Mouse (Mus musculus) regulatory T cell (primary cell): ENCODE data around the gene Gm49361.
"Not testable (repeated sequence)": the region's sequence is repeated elsewhere in the genome, so short reads cannot be mapped to it uniquely, and the experiment has no call there.

ENCODE experiments used
- in situ Hi-C: fragments of 300-600 bp; cut with MboI, MseI; formaldehyde crosslinking; loops from one replicate; pipeline ENCODE4 v1.15.1; 2025; ENCODE audit warnings: high pct_unique_total_duplicates

Gm49361 gene

DNA sequence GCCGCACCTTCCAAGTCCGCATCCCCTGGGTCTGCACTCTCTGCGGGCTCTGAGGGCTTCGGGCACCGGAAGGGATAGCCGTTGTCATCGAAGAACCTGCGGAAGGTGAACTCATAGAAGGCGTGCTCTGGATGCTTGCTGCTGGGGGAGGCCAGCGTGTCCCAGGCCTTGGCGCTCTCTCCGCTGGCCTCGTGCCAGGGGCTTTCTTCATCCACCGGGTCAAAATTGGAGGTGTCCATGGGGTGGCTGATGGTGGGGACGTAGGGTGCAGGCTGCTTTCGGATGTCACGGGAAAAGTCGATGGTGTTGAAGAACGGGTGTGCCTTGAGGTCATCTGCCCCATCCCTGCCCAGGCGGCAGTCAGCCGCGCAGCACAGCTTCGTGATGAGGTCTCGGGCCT, 54.6 kb downstream of the Gm49361 start:
- in situ Hi-C loops, result no loop called here

DNA sequence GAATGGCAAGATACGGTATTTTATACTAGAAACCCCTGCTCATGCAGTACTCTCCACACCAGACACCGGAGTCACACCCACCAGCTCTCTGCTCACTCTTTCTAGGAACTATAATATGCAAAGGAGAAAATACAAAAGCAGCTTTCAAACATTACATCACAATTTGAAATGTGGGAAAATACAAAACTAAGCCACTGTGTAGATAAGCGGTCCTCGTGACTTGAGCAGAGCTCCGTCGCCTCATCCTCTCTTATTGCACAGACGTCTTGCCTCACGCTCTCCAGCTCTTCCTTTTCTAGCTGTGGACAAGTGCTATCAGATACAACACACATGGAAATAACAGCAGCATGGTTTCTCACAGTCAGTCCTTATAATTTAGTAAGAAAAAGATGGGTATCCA, 55.2 kb downstream of the Gm49361 start:
- in situ Hi-C loops, result no loop called here

DNA sequence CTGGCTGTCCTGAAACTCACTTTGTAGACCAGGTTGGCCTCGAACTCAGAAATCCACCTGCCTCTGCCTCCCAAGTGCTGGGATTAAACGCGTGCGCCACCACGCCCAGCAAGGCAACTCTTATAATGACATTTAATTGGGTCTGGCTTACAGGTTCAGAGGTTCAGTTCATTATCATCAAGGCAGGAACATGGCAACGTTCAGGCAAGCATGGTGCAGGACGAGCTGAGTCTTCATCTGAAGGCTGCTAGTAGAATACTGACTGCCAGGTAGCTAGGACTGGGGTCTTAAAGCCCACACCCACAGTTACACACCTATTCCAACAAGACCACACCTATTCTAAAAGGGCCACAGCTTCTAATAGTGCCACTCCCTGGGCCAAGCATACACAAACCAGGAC, 57.8 kb downstream of the Gm49361 start:
- in situ Hi-C loops, result loop anchor here (10.0 kb wide), 1 partner anchor 227 kb away; no protein-coding TSS in a partner anchor

DNA sequence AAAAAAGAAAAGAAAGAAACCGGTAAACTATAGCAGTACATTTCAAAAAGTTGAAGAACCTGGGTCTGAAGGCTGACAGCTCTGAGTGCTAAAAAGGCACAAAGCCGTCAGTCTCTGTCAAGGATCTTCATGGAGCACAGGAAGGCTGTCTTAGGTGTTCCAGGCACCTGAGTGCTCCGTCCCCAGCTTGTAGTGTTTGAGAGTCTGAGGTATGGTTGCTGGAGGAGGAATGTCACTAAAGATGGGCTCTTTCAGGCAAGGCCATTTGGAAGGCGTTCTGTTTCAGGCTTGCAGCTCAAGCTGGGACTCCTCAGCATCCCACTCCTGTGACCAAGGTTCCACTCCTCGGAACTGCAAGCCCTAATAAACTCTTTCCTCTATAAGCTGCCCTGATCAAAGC, 58.5 kb downstream of the Gm49361 start:
- in situ Hi-C loops, result loop anchor here (10.0 kb wide), 1 partner anchor 227 kb away; no protein-coding TSS in a partner anchor

DNA sequence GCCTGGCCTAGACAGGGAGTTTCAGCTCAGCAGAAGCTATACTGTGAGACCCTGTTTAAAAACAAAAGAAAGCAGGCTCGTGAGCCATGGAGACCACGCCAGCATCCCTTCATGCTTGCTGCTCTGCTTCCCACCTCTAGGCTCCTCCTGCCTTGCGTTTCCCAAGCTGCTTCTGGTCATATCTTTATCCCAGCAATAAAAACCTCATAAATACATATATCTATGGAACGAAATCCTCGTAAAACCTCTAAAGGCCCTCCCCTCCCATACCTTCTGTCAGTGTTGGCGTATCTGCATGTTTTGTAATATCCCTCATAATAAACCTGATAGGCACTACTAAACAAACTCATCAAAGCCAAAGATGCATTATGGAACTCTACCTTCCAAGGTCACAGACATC, 59.3 kb downstream of the Gm49361 start:
- in situ Hi-C loops, result loop anchor here (10.0 kb wide), 1 partner anchor 228 kb away; no protein-coding TSS in a partner anchor

DNA sequence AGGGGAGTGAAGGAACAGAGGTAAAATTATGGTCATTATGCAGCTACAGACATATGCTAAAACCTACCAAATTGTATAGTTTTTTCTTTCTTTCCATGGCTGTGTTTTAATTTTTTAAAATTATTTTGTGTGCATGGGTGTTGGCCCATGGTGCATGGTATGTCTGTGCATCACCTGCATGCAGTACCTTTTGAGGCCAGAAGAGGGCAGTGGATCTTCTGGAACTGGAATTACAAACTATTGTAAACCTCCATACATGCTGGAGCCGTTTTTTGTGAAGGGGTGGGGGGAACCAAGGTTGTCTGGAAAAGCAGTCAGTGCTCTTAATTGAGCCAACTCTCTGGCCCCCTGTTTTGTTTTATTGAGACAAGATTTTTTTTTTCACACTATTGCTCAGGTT, 61.3 kb downstream of the Gm49361 start:
- in situ Hi-C loops, result loop anchor here (10.0 kb wide), 1 partner anchor 230 kb away; no protein-coding TSS in a partner anchor

DNA sequence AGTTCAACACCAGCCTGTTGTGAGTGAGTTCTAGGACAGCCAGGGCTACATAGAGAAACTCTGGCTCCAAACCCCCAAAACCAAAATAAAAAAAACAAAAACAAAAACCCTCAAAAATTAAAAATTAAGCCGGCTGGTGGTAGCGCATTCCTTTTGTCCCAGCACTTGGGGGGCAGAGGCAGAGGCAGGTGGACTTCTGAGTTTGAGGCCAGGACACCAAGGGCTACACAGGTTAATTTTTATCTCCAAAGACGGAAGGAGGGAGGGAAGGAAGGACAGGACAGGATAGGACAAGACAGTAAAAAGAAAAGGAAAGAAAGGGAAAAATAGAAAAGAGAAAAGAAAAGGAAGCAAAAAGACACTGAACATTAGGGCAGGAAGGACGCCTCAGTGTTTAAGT, 63.2 kb downstream of the Gm49361 start:
- in situ Hi-C loops, result loop anchor here (10.0 kb wide), 1 partner anchor 232 kb away; no protein-coding TSS in a partner anchor

DNA sequence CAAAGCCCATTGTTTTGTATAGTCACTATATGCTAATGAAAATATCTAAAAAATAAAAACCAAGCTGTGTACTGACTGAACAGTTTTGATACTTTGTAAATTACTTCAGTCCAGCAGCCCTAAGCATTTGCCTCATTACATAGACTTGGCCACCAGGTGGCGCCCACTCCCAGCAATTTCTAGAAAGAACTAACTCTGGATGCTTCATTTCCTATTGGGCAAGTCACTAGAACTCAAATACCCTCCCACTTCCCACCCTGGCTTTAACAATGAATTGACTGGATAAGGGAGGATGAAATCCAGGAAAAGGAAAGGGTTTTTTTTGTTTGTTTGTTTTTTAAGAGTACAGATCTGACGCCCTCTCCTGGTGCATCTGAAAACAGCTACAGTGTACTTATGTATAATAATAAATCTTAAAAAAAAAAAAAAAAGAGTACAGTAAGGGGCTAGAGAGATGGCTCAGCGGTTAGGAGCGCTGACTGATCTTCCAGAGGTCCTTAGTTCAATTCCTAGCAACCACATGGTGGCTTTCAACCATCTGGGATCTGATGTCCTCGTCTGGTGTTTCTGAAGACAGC, 65.9 kb downstream of the Gm49361 start:
- in situ Hi-C loops, result loop anchor here (10.0 kb wide), 2 partner anchors 135 to 235 kb away; no protein-coding TSS in a partner anchor

DNA sequence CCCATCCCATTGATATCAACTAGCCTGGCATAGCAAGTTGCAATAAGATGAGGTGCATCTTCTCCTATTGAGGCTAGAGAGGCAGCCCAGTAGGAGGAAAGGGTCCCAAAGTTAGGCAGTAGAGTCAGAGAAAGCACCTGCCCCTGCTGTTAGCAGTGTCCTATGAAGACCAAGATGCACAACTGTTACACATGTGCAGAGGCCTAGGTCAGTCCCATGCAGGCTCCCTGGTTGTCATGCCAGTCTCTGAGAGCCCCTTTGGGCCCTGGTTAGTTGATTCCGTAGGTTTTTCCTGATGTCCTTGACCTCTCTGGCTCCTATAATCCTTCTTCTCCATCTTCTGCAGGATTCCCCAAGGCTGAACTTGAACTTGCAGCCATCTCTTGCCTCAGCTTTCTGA, 66.4 kb downstream of the Gm49361 start:
- in situ Hi-C loops, result loop anchor here (10.0 kb wide), 1 partner anchor 135 kb away; no protein-coding TSS in a partner anchor

DNA sequence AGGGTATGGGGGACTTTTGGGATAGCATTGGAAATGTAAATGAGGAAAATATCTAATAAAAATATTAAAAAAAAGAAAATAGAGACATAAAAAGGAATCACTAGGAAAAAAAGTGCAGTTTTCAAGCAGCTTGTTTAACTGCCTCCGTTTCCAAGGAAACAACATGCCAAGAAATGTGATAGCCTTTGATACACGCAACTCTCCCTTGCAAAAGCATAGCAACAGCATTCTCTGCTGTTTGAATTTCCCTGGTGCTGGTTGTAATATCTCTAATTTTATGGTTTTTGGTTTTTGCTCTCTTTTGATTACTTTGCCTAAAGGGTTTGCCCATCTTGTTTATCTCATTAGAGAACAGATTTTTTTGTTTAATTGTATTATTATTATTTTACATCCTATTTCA, 70.4 kb downstream of the Gm49361 start:
- in situ Hi-C loops, result loop anchor here (10.0 kb wide), 1 partner anchor 139 kb away; no protein-coding TSS in a partner anchor

DNA sequence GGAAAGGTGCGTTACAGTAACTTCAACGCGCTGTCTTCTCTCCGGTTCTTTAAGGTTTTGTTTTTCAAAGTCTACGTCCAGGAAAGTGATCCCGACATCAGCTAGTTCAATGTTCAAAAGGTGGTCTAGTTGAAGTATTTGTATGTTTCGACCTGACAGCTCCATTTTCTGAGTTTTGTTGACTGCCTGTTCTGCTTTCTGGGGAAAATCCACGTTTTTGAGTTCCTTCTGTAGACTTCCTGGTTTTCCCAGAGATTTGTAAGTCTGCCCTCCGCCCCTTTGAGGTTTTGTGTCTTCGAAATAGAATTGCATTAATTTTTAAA, 80.3 kb downstream of the Gm49361 start:
- in situ Hi-C loops, result no loop called here

DNA sequence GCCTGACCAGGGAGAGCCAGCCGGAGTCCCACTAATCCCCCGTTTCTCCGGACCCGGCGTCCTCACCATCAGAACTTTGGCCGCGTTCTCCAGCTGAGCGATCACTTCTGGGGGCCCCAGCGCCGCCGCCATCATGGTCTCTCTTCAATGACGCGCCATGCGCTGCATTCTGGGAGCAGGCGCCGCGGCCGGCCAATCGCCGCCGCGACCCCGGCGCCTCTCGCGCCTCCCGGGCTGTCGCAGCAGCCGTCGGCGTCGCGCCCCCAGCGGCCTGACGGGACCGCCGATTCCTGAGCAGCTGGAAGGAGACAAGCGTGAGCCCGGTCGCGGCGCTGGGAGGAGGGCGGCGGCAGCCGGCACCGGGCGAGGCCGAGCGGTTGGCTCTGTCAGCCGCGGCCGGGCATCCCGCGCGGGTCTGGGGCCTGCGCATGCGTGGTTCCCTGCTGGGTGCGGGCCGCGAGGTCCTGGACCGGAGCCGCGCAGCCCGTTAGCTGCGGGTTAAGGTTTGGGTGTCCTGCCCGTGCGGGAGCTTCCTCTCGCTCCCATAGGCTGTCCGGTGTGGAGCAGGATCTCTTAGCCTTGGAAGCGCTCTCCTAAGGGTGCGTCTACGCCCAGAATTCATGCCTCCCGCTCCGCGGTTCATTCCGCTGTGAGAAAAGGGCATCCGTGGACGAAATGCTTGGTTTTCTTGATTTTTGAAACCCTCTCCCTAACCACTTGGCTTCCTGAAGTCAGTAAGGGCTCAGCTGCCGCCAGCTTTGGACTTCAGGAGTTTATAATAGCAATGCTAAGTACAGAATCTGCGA, 80.9 kb downstream of the Gm49361 start, which contains the start of gene Xpo4:
TSS of gene Xpo4 (minus strand) at position 609 of the 806 bp plus-strand sequence.
- in situ Hi-C loops, result no loop called here

DNA sequence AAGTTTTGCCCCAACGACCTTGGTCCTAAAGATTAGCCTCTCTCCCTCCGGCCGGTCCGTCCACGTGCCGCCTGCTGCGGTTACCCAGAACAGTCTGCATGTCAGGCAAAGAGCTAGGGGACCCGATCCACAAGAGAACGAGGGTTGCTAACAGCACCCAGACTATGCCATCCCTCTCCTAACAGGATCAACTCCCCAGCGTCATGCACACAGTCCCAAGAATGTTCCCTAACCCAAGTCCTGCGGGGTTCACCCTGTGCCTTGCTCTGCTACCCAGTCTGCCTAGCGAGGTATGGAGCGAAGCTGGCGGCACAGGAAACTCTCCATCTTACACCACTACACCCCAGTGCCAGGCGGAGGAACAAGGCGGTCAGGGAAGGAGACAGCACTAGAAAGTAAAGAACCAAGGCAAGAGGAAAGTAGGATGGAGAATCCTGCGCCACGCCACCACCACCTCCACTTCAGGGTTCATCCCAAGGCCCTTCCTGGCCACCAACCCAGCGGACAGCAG, 81.5 kb downstream of the Gm49361 start:
- in situ Hi-C loops, result no loop called here

DNA sequence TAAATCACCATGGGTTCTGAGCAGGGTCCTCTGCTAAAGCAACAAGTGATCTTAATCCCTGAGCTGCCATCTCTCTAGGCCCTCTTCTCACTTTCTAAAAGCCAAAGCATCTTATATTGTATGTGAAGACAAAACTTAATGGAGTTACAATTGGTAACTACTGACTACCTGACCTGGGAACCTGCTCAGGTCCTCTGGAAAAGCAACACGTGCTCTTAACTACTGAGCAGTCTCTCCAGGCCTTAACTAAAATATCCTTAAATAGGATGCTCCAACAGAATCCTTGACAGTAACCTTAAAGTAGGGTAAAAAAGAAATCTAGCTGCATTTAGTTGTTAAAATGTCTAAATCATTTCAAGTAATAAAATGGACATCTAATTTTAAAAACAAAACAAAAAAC, 82.3 kb downstream of the Gm49361 start:
- in situ Hi-C loops, result no loop called here

DNA sequence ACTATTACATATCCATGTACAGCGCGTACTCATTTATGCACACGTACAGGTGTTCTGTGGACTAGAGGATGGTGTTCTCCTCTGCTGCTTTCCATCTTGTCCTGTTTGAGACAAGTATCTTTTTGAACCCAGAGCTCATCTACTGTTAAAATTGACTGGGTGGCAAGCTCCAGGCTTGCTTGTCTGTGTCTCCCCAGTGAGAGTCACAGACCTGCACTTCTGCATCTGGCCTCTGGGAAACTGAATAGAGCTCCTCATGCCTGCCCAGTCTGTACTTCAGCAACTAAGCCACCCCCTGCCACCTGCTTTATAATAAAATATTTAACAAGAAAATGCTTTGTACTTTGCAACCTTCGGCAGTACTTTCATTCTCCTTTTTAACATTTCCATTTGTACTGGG, 87.6 kb downstream of the Gm49361 start:
- in situ Hi-C loops, result no loop called here

DNA sequence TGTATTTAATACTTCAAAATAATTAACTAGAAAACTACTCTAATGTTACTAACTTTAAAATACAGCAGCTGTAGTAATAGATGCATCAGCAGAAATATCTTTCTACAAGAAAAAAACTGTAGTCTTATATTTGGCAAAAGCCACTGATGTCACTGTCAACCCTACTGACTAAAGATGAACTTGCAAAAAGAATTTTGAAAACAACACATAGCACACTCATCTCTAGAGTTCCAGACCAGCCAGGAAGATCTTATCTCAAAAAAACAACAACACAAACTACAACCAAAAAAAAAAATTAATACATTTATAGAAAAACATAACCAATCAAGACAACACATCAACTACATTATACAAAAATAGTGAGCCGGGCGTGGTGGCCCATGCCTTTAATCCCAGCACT, 88.4 kb downstream of the Gm49361 start:
- in situ Hi-C loops, result no loop called here

DNA sequence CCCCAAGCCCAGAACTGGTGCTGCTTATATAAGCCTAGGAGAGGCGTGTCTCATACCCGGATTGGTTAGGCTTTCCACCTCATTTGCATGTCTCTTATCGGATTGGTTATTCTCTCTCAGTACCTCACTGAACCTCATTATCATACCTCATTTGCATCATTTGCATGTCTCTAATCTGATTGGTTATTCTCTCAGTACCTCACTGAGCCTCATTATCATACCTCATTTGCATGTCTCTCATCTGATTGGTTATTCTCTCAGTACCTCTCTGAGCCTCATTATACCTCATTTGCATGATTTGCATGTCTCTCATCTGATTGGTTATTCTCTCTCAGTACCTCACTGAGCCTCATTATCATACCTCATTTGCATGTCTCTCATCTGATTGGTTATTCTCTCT, 89.4 kb downstream of the Gm49361 start:
- in situ Hi-C loops, result not testable (repeated sequence)

DNA sequence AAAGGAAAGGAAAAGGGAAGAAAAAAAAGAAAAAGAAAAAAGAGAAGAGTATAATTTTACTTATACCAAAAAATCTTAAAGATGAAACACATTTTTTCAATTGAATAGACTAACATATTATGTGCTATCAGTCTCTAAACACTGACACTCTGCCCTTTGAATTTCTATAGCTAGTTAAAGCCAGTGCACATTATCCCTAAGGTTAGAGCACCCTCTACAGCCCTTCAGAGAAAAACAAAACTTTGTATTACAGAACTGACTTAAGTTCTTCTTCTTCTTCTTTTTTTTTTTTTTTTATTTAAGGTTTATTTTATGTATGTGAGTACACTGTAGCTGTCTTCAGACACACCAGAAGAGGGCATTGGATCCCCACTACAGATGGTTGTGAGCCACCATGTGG, 96.4 kb downstream of the Gm49361 start:
- in situ Hi-C loops, result no loop called here

DNA sequence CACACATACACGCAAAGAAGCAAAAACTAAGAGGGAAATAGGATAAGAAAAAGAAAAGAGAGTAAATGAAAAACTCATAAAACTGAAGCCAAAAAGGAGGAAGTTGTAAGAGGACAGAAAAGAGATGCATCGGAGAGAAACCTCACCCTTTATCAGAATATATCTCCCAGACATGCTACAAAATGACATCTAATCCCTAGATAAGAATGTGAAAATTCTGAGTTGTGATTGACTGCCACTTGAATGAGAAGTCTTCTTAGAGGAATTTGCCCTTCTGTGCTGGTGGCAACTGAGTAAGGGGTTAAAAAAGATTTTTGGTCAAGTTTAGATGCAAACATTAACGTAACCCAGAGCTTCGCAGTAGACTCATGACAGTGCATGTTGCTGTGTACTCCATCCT, 99.7 kb downstream of the Gm49361 start:
- in situ Hi-C loops, result no loop called here

DNA sequence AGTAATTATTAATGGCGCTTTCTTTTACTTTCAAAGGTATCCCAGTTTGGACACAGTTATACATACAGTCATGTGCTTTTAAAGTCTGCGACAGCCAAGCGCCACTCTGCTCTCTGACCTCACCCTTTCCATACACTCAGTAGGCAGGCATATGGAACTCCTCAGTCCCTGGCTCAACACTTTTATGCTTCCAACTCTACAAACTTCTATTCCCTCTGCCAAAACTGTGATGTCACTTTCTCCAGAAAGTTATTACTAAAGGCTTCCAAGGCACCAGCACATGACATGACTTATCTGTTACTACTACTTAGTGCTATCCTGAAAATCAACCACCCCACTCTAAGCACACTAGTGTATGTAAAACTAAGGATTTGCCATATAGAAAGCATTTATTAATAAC, 106.8 kb downstream of the Gm49361 start:
- in situ Hi-C loops, result no loop called here

DNA sequence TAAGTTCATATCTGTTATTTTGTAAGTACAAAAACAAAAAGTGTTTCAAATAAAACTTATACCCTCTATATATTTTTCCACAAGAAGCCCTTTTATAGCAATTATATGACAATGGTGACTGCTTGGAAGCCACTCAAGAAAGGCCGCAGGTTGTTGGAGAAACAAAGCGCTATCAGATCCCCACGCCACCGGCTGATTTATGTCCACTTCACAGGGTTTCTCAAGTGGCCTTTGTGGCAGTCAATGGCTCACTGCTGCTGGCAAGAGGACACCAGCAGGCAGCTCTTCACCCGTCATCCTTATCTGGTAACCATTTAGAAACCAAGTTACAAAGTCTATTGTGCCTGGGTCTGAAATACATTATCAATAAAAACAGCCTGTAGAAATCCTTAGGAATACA, 111.8 kb downstream of the Gm49361 start:
- in situ Hi-C loops, result no loop called here

DNA sequence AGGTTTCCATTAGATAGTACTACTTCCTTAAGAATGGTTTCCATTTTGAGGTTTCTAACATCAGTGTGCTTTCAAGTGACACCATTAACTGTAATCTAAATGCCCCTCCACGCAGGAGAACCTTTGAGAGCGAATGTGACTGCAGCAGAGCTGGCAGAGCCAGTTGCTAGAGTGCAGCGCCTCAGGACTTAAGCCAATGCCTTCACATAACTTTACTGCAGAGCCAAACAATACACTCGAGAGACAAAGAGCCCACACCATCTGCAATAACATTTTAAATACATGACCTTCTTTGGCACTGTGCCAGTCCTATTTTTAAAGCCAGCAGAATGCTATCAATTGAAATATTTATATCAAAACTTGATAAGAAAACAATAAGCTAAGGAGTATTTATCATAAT, 116.3 kb downstream of the Gm49361 start:
- in situ Hi-C loops, result no loop called here

DNA sequence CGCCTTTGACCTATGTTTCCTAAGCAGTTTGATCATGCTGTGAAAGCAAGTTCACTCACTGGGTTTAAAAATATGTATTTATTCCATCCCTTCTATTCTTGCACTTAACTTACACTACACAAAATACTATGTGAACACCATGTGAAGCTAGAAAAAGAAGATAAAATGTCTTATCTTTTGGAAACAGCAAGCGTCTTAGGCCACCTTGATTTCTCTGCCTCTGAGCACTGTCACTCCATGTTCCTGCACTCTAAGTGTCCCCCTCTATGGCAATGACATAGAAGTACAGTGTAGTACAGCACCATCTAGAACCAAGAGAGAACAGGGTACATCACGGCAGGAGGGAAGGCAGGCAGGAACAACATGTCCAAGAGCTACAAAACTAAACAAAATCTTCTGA, 123.0 kb downstream of the Gm49361 start:
- in situ Hi-C loops, result no loop called here
